Mouse (Mus musculus): Measurements from ENCODE around the gene Nbr1.

DNA sequence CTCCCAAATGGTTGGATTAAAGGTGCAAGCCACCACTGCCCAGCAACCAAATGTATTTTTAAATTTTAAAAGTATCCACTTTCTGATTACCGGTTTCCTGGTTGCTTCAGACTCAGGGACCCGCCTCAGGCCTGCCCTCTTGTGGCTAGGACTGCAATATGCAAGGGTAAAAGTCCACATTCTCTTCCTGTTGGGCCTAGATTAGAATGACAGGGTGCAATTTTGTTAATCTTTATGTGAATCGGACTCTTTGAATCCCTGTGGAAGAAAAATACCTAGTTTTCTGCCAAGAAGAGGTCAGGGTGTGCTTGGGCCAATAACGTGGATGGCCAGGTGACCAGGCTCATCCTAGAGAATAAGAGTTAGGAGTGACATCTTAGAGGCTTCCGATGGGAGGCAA is 37.5 kb downstream of the Nbr1 start:
- TF ChIP-seq CTCF (IDR thresholded peaks at IDR 0.05) (no peak; the same call in none of the 2 replicates), POLR2A (IDR thresholded peaks at IDR 0.05; ENCODE audit: insufficient read depth, low read depth, low read length) (no peak)

Measured in heart, adult 2 months (tissue).